Mouse (Mus musculus) midbrain, embryonic 11.5 days (tissue): Measurements from ENCODE around the gene Dgkg. TPM values are rescaled to one million over a fixed set of nuclear protein-coding genes. Genes with fewer than 3 reads are reported as not detected.

Source experiments
- ATAC-seq: fragments of 200-750 bp; cut with Nextera tagmentation; 2 replicates; pipeline ENCODE4 v1.8.0; 2017; ENCODE audit warnings: moderate TSS enrichment, moderate library complexity; ENCODE audit not compliant: low FRiP score
- DNase-seq: peaks from one replicate; pipeline ENCODE4 v3.0.0; 2015; ENCODE audit warnings: low spot score; ENCODE audit errors: missing footprints
- H3K27ac ChIP-seq: fragments of 300-500 bp; sonication (generic); 2 replicates; pipeline ENCODE4 v1.5.1; 2014; ENCODE audit warnings: low read depth, low read length
- H3K27me3 ChIP-seq: fragments of 300-500 bp; sonication (generic); 2 replicates; pipeline ENCODE4 v1.6.1; 2014; ENCODE audit warnings: mild to moderate bottlenecking, low read length, moderate library complexity, mixed read lengths; ENCODE audit not compliant: control insufficient read depth, insufficient read depth
- H3K36me3 ChIP-seq: fragments of 300-500 bp; sonication (generic); 2 replicates; pipeline ENCODE4 v1.6.1; 2014; ENCODE audit warnings: mild to moderate bottlenecking, low read length, moderate library complexity, mixed read lengths; ENCODE audit not compliant: control insufficient read depth, insufficient read depth
- H3K4me1 ChIP-seq: fragments of 300-500 bp; sonication (generic); 2 replicates; pipeline ENCODE4 v1.6.1; 2014; ENCODE audit warnings: low read length; ENCODE audit not compliant: control insufficient read depth, insufficient read depth
- H3K4me2 ChIP-seq: fragments of 300-500 bp; sonication (generic); 2 replicates; pipeline ENCODE4 v1.6.1; 2014; ENCODE audit warnings: mild to moderate bottlenecking, moderate library complexity
- H3K4me3 ChIP-seq: fragments of 300-500 bp; sonication (generic); 2 replicates; pipeline ENCODE4 v1.5.1; 2014; ENCODE audit warnings: low read depth, low read length
- H3K9ac ChIP-seq: fragments of 300-500 bp; sonication (generic); 2 replicates; pipeline ENCODE4 v1.6.1; 2014; ENCODE audit warnings: low read length
- H3K9me3 ChIP-seq: fragments of 300-500 bp; sonication (generic); 2 replicates; pipeline ENCODE4 v1.6.1; 2016; ENCODE audit warnings: low read length; ENCODE audit not compliant: control insufficient read depth
- WGBS: fragments of 180-500 bp; shearing (Covaris S2); extraction: QIAGEN DNeasy Blood & Tissue Kit; methylation state at CpG from one replicate; pipeline ENCODE4 v1.1.7; 2014; 5-methylcytosine and 5-hydroxymethylcytosine counted together
- polyA plus RNA-seq: library from polyadenylated mRNA; unstranded; fragments of >200 nt; fragmentation: Nextera tagmentation; extraction: Ambion mirVana; gene quantifications from 2 replicates; pipeline ENCODE4 v1.2.1, GENCODE M21; 2014

Dgkg gene
- polyA plus RNA-seq, 1 experiment from 2014 or later: 0.15 TPM

DNA sequence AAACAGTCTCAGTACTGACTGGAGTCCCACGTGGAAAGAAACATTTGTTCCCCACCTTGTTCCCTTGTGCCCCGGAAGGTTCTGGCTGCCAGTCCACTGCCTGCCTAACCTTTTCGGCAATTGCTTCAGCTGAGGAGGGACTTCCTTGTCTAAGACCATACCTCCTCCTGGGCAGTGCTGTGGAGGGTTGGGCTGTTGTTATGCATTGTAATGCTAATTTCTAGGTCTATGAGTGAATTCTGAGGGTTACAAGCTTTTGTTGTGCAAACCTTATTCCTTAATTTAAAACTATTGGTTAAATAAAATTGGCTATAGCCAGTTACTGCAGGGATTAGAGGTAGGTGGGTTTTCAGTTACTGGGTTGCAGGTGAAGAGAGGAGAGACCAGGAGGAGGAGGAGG, 19.7 kb downstream of the Dgkg start:
- H3K27ac ChIP-seq: no peak overlapping the region
- H3K36me3 ChIP-seq: no peaks in the 10 kb centered on the region
- no peaks in the 10 kb centered on the region for H3K27me3 ChIP-seq
- H3K4me1 ChIP-seq: 0 out of 2 replicates have a peak, but pooled peaks cover 4% of the 10 kb centered on the region
- 48% methylated on average over 3 of the region's 3 CpGs for WGBS
- H3K4me3 ChIP-seq: no peak overlapping the region
- H3K4me2 ChIP-seq: no peak overlapping the region
- no peak for DNase-seq
- H3K9ac ChIP-seq: no peak overlapping the region
- no peak for ATAC-seq
- no peaks in the 10 kb centered on the region for H3K9me3 ChIP-seq

DNA sequence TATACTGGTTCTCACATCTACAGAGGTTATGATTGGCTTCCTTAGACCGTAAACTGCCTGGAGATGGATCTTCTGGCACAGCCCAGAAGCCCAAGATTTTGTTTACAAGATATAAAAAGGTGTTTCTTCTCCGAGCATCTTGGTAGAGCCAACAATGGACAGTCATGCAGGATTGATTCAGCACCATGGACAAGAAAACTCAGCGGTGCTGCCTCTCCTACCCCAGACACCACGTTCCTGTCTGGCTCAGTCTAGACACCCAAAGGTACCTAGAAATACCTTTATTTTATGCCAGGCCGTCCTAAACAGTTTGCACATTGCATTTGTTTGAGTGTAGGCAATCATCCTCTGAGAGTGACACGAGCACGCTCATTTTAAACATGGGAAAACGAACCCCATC, 21.3 kb downstream of the Dgkg start:
- 67% methylated on average over 8 of the region's 8 CpGs for WGBS
- no peak for DNase-seq

DNA sequence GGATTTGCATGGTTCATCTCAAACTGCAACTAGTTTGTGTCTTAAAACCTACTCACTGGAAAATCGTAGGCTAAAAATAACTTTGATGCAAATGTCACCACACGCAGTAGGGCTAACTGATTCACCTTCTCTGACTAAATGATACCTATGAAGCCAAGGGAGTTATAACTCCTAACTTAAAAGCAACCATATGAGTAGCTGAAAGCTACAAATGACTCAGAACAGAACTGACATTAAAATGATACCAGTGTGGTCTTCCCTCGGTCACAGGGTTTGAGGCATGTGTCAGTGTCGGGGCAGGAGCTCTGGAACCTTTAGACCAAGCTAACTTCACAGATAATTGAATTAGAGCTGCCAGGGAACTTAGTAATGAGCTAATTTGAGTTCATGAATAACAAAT, 24.0 kb downstream of the Dgkg start:
- no peak overlapping the region for H3K4me3 ChIP-seq
- no peak overlapping the region for H3K9ac ChIP-seq
- DNase-seq (no peak), ATAC-seq (no peak)
- H3K4me1 ChIP-seq: no peaks in the 10 kb centered on the region
- no peaks in the 10 kb centered on the region for H3K36me3 ChIP-seq
- H3K27ac ChIP-seq: no peak overlapping the region
- 85% methylated on average over 4 of the region's 4 CpGs for WGBS
- no peak overlapping the region for H3K4me2 ChIP-seq
- H3K27me3 ChIP-seq: no peaks in the 10 kb centered on the region
- no peaks in the 10 kb centered on the region for H3K9me3 ChIP-seq

More for the DNA sequence above, 21.3 kb downstream of the Dgkg start:
- H3K27ac ChIP-seq: no peak overlapping the region
- no peak overlapping the region for H3K4me2 ChIP-seq
- no peaks in the 10 kb centered on the region for H3K9me3 ChIP-seq
- no peak overlapping the region for H3K4me3 ChIP-seq
- 0 out of 2 replicates have a peak, but pooled peaks cover 4% of the 10 kb centered on the region for H3K4me1 ChIP-seq
- H3K9ac ChIP-seq: no peak overlapping the region
- no peaks in the 10 kb centered on the region for H3K36me3 ChIP-seq
- no peaks in the 10 kb centered on the region for H3K27me3 ChIP-seq
- no peak for ATAC-seq

DNA sequence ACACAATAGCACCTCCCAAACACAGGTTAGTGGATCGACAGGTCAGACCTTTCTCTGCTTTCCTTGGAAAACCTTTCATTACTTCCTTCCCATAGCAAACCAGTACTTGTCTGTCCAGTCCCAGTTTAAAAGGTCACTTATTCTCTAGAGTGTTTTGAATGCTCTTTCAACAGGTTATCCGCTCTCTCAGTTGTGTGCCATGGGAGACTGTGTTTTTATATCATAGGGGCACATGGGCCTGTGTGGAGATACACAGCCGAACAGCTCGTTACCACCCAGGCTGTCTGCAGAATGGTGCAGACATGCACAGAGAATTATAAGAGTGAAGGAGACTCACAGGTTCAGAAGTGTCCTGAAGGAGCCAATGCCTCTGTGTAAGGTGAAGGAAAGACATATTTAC, 26.7 kb downstream of the Dgkg start:
- peak; percentile 53 for DNase-seq
- Histone ChIP-seq H3K36me3 (no peaks in the 10 kb centered on the region), H3K27ac (no peak overlapping the region), H3K27me3 (no peaks in the 10 kb centered on the region), H3K9me3 (no peaks in the 10 kb centered on the region), H3K9ac (no peak overlapping the region), H3K4me1 (no peaks in the 10 kb centered on the region), H3K4me2 (no peak overlapping the region), H3K4me3 (no peak overlapping the region)
- WGBS: 87% methylated on average over 4 of the region's 4 CpGs
- ATAC-seq: no peak

DNA sequence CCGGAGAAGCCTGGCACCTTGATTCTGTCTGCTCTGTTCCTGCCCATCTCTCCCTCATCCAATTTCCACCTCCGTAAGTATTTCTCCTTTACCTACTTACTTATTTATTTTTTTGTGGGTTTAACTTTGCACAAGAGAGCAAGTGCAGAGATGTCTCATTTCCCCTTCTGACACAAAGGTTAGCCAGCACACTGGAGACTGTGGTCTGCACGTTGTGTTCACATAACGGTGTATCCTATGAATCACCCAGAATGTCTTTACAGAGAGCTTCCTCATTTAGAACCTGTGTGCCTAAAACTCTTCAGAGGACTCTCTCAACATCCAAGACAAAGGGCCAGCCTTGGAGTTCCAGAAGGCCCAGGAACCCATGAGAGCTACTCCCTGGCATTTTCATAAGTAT, 27.1 kb downstream of the Dgkg start:
- no peaks in the 10 kb centered on the region for H3K36me3 ChIP-seq
- H3K4me1 ChIP-seq: no peaks in the 10 kb centered on the region
- H3K27me3 ChIP-seq: no peaks in the 10 kb centered on the region
- 86% methylated on average over 4 of the region's 4 CpGs for WGBS
- no peak overlapping the region for H3K27ac ChIP-seq
- no peak overlapping the region for H3K4me2 ChIP-seq
- no peak overlapping the region for H3K9ac ChIP-seq
- no peaks in the 10 kb centered on the region for H3K9me3 ChIP-seq
- H3K4me3 ChIP-seq: no peak overlapping the region
- no peak for DNase-seq
- no peak for ATAC-seq

DNA sequence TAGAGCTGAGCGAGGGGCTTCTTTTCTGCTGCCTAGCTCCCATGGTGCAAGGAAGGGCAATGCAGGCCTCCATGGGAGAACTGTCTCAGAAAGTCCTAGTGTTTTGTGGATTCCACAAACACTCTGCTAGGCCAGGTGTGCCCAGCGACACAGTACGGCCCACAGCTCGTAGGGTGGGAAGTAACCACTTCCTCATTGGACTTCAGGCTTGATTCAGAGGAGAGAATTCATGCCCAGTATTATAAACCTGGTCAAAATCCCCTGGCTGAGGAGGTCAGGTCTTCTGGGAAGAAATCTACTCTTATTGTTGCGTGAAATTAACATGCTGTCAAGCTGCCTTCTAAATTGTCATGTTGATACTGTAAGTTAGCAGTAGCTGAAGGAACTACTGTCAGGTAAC, 31.0 kb downstream of the Dgkg start:
- no peak for DNase-seq
- Histone ChIP-seq H3K4me1 (no peaks in the 10 kb centered on the region), H3K4me2 (no peak overlapping the region), H3K27ac (no peak overlapping the region), H3K36me3 (no peaks in the 10 kb centered on the region), H3K9ac (no peak overlapping the region), H3K4me3 (no peak overlapping the region), H3K27me3 (no peaks in the 10 kb centered on the region), H3K9me3 (no peaks in the 10 kb centered on the region)
- WGBS: 95% methylated on average over 5 of the region's 5 CpGs
- no peak for ATAC-seq

DNA sequence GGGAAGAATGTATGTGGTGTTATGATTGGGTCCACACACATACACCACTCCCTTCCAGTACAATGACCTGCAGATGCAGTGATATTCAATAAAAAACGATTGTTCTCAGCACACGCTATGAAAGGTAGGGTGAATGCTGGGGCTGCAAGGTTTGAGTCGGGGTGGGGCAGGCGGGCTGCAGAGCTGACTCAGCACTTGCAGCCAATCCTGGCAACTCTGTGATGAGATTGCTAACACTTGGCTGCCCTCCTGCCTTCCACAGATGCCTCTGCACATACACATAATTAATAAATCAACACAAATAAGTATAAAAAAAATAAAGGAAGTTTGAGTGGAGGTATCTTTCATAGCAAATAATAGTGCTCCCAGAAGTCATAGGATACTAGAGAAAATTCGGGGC, 31.6 kb downstream of the Dgkg start:
- Histone ChIP-seq H3K4me2 (no peak overlapping the region), H3K4me3 (no peak overlapping the region), H3K9me3 (no peaks in the 10 kb centered on the region), H3K4me1 (no peaks in the 10 kb centered on the region), H3K27ac (no peak overlapping the region), H3K36me3 (no peaks in the 10 kb centered on the region), H3K27me3 (no peaks in the 10 kb centered on the region), H3K9ac (no peak overlapping the region)
- ATAC-seq (no peak), DNase-seq (peak; percentile 21)
- 83% methylated on average over 5 of the region's 5 CpGs for WGBS

DNA sequence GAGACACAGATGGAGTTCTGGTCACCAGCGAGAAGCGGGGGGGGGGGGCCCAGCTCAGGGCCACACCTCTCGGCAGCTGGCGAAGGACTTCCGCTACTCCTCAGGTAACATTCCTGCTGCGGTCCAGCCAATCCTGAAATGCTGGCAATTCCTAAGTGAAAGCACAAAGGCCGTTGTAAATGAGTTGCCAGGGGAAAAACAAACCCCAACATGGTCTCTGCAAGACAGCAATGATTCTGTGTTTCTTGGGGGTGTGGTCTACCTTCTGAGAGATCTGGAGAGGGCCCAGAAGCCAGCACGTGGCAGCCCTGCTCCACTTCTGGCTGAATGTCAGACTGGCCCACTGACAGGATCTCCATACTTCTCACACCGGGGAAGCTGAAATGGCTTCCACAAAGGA, 34.7 kb downstream of the Dgkg start:
- 53% methylated on average over 9 of the region's 9 CpGs for WGBS
- DNase-seq: peak; percentile 56
- Histone ChIP-seq H3K36me3 (no peaks in the 10 kb centered on the region), H3K27me3 (no peaks in the 10 kb centered on the region), H3K27ac (no peak overlapping the region), H3K4me1 (no peaks in the 10 kb centered on the region), H3K4me3 (no peak overlapping the region), H3K4me2 (no peak overlapping the region), H3K9me3 (no peaks in the 10 kb centered on the region), H3K9ac (no peak overlapping the region)
- ATAC-seq: no peak

DNA sequence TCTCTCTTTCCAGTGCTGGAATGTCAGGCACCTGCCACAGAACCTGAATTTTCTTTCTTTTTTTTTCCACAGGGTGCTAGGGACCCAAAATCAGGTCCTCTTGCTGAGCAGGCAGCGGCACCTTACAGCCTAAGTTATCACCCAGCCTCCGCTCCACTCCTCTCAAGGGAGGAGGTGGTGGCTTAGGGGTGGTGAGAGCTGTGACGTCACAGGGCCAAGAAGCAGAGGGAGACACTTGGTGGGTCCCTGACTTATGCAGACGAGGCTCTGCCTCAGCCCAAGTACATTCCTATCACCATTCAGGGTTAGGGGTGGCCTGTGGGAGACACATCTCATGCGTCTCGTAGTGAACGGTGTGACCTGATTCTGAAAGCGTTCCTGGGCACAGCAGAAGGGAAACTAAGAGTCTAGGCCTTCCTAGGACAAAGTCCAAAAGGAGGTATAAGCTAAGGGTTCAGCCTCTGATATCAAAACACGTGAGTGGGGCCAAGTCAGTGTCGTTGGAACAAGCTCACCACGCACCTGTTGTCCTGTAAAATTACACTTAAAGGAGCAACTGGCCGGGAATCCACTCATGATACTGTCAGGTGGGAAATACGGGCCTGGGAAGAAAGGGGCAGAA, 35.6 kb downstream of the Dgkg start:
- Histone ChIP-seq H3K9ac (no peak overlapping the region), H3K4me2 (no peak overlapping the region), H3K9me3 (no peaks in the 10 kb centered on the region), H3K27ac (no peak overlapping the region), H3K27me3 (no peaks in the 10 kb centered on the region), H3K4me3 (no peak overlapping the region), H3K4me1 (no peaks in the 10 kb centered on the region), H3K36me3 (no peaks in the 10 kb centered on the region)
- WGBS: 83% methylated on average over 13 of the region's 13 CpGs
- no peak for DNase-seq
- ATAC-seq: no peak
